Mouse (Mus musculus) left cerebral cortex, postnatal 10 days (tissue): ENCODE measurements around the gene Gm5134. TPM values are rescaled to one million over a fixed set of nuclear protein-coding genes. Genes with fewer than 3 reads are reported as not detected.

Source experiments
- DNase-seq, 2 experiments: peaks; one replicate each; pipeline ENCODE4 v3.0.0; 2021 to 2022; ENCODE audit warnings: low spot score in 2 of 2, mixed read lengths in 1 of 2; ENCODE audit errors: extremely low spot score in 1 of 2
- intact Hi-C: fragments of 180-260 bp; cut with DNase I; formaldehyde crosslinking; loops from one replicate; pipeline ENCODE4 v1.15.1; 2025
- total RNA-seq, 2 experiments: library from RNA; stranded (reverse); gene quantifications; 2 replicates each; pipeline ENCODE4 v1.2.3; 2021

Gm5134 gene
- total RNA-seq, 2 experiments from 2014 or later = 0.16 TPM; not detected in 1

DNA sequence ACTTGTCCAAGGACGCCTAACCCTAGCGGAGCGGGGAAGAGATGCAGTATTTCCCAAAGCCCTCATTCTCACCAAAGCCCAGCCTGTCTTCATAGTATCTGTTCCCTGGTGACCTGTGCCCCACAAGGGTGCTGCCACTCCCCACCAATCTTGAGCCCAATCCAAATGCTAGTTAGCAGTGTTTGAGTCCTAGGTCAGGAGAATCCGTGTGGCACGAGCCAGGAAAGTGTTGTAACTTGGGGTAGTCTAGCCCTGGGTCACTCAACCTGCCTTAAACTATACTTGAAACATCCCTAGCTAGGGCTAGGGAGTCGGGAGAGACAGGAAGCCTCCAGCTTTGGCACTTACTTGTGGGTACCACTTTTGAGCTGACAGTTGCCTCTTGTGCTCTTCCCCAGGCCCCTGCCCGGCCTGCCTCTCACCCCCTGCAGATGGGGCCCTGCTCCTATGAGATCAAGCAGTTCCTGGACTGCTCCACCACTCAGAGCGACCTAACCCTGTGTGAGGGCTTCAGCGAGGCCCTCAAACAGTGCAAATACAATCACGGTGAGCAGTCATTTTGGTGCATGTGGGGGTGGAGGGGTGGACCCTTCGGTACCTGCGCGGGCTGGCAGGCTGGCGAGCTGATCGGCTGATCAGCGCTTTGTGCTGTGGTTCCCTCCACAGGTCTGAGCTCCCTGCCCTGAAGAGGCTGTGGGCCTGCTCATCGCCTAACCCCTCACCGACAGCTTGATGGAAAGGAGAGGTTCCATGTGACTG lies 17.2 kb upstream of the Gm5134 start:
- intact Hi-C loops = no loop called here

DNA sequence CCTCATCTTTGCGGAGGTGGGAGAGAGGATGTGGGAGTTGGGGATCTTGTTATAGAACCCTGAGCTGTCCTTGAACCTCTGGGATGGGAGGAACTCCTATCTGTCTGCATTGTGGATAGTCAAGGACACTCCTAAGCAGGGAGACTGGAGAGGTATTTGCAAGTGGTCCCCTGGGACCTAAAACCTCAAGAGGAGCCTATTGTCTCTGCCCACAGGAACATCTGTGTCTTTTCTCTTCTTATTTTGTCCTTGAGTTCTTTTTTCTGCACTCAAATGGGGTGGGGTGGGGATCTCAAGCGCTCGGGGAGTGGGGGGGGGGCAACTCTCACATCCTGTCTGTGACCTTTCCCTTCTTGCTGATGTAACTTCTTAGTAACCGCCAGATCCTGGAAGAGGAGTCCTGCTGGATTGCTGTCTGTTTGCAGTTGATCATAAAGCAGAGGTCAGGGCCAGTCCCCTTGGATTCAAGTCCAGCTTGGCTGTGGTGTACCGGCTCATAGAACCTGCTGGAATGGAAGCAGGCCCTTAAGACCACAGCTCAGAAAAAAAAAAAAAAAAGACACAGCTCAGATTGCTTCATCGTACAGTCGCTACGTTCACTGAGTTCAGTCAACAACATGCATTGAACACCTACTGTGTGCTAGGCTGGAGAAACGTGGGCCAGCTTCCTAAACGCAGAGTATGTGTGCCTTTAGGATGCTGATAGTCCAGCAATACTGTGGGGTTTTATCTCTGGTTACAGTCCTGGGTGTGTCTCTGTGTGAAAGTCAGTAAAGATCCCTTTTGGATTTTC lies 16.3 kb upstream of the Gm5134 start:
- intact Hi-C loops = no loop called here
- DNase-seq = no peak

More for the DNA sequence above, 17.2 kb upstream of the Gm5134 start:
- DNase-seq = no peak

DNA sequence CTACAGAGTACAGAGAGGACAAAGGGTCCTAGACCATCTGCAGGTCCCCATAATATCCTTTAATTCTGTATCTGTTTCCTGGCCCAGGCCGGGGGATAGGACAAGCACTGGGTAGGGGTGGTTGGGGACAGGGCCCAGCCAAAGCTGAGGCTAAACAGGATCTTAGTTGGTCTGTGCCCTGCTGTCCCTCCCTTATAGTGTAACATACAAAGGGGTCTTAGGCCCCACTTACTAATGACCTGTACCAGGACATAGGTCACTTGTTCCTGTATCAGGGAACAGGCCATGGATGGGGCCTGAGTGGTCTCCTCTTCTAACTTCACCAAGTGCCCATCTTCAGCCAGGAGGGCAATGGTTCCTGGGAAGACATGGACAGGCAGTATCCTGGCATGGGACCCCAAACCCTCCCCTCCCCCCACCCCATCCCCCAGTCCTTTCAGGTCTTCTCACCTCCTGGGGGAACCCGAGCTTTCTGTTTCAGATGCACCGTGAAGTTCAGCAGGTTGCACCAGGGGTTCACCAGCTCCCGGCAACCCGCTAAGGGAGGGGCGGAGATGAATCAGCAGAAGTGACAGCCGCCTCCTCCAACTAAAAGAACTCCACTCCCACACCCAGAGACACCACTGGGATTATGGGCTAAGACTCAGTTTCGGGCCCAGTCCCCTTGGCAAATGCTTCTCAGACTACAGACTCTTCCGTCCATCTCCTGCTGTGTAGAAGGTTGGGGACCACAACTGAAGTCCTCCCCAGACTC lies 14.7 kb upstream of the Gm5134 start:
- intact Hi-C loops = no loop called here
- no peak for DNase-seq

DNA sequence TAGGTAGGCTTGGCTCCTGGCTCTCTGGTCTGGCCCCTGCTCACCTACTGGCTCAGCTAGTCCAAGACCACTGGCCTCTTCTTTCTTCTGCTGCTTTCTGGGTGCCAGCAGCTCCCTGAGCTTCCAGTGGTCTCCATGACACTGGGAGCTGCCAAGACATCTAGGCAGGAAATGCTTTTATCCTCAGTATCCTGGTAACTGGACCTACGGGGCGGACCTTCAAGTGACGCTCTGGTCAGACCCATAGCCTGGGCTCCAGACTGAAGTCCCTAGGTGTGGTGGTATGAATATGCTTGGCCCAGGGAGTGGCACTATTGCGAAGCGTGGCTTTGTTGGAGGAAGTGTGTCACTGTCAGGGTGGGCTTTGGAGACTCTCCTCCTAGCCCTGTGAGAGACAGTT lies 13.8 kb upstream of the Gm5134 start, which contains the start of gene Gm867:
TSS of gene Gm867 (minus strand) at position 153 of the 400 bp plus-strand sequence.
- no peak for DNase-seq
- intact Hi-C loops = no loop called here

DNA sequence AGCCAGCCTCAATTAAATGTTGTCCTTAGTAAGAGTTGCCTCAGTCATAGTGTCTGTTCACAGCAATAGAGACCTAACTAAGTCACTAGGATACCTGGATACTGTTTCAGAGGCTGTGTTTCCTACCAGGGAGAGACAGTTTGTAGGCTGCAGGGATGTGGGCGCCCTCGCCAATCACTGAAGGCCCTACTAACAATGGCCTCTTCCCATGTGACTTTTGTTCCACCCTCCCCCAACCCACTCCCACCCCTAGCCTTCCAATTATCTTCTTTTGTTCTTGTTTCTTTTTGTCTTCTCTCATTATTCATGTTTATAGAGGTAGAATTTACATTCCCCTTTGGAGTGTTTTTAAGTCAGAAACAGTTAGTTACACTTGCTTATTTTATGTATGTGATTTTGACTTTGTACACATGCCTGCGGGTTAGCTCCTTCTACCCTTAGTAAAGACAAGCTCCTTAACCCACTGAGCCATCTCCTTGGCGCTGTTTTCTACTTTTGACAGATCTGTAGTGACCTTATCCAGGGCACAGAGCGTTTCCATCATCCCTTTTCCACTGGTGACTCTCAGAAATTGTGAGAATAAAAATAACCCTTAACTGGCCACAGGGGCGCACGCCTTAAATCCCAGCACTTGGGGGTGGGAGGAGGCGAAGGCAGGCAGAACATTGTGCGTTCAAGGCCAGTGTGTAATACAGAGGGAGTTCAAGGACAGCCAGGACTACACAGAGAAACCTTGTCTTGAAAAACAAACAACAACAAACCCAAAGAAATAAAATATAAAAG lies 13.1 kb upstream of the Gm5134 start:
- DNase-seq = no peak
- intact Hi-C loops = no loop called here

DNA sequence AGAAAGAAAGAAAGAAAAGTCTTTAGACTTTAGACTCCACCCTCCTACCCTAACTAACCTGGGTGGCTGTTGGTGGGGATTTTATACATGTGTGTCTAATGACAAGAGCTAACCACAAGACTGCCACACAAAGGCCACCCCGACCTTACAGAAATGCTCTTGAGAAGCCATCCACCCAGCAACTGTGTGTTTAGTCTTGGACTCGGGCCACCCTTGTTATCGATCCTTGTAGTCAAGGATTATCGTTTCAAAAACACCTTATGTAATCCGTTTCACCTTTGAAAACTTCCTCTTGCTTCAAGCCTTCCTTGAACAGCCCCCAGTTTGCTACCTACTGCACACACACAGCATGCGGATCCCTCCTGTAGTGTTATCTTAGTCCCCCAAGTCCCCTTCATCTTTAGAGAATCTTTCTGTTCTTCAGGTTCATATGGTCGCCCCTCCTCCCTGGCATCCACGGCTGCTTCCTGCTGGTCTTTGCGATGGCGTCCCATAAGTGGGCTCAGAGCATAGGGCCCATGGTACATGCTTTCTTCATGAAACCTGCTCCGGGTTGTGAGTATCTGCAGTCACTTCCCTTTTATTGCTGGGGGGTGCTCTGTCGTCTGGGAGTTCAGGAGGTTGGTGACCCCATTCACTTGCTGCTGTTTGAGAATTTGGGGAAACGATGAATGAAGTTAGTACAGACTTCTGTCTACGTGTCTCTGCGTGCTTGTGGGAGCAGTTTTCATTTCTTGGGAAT lies 11.4 kb upstream of the Gm5134 start, which contains the start of gene Vpreb3:
TSS of gene Vpreb3 (plus strand) at position 322 of the 742 bp plus-strand sequence.
- intact Hi-C loops = no loop called here
- no peak for DNase-seq

DNA sequence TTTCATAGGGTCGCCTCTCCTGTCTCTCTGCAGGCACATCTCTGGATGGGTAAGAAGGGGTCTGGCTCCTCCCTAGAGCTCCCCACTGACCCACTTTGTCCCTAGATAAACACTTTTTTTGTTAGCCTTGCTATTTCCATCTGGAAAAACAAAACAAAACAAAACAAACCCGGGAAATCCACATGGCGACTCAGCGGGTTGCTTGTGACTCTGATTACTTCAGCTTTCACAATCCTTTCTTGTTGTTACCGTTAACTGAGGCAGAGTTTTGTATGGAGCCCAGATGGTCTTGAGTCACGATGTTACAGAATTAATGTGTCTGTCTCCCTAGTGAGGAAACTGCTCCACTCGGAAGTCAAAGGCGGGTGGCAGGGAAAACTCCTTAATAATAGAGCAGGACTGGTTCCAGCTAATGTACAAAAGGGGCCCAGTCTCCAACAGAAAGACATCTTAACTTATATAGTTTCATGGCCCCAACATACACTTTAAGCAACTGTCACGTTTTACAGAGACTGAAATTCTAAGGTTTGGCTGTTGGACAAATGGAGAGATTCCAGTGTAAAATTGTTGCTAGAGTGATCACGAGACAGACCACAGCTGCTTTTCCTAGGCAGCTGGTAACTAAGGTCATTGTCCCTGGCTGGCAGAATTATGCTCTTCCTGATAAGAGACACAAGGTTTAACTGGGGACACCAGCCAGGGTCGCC lies 10.1 kb upstream of the Gm5134 start:
- DNase-seq = peak in 1 of 2 experiments; percentile 69
- intact Hi-C loops = no loop called here

DNA sequence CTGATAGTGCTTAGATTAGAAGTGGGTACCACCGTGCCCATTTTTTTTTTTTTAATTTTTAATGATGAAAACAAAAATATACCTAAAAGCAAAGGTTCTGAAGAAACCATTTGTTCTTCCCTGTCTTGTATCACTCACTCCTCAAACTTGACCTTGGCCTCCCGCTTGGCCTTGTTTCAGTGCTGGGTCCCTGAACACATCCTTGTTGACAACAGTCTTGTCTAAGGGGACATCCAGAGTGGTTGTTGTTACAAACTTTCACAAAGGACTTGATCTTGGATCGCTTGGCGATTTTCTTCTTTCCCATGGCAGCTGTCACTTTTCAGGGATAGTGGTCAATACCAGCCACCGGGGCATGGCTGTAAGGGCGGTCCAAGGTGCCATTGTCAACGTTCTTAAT lies 9.1 kb upstream of the Gm5134 start:
- peak in 1 of 2 experiments; percentile 10 for DNase-seq
- intact Hi-C loops = no loop called here

DNA sequence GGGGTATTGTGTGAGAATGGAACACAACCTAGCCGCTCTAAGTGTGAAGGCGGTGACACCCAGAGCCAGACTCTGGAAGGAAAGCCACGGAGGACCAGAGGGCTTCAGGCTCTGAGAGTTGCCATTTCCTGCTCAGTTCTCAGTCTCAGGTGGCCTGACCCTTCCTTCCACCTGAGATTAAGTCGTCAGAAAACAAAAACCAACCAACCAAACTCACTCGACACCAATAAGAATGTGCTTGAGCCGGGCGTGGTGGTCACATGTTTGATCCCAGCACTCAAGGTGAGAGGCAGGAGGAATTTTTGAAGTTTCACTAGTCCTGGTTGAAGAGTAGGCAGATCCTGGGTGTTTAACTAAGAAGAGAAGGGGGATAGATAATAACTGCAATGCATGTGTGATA lies 8.4 kb upstream of the Gm5134 start:
- peak in 1 of 2 experiments; percentile 7 for DNase-seq
- intact Hi-C loops = no loop called here

DNA sequence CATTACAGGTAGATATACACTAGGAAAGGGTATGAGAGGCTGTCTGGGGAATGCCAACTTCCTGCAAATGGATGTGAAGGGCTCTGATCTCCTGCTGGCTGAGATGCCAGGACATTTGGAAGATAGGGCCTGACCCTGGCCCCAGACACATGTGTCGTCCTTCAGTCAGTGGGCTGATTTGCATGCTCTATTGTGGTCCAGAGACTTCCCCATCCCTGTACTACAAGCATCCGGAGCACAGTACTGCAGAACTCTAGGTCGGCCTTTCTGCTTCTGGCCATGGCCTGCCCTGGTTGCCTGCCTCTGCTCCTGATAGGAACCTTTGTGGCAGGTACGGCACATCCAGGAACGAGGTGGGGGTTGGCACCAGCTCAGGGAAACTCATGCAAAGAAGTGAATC lies 6.2 kb upstream of the Gm5134 start:
- intact Hi-C loops = no loop called here
- DNase-seq = no peak

DNA sequence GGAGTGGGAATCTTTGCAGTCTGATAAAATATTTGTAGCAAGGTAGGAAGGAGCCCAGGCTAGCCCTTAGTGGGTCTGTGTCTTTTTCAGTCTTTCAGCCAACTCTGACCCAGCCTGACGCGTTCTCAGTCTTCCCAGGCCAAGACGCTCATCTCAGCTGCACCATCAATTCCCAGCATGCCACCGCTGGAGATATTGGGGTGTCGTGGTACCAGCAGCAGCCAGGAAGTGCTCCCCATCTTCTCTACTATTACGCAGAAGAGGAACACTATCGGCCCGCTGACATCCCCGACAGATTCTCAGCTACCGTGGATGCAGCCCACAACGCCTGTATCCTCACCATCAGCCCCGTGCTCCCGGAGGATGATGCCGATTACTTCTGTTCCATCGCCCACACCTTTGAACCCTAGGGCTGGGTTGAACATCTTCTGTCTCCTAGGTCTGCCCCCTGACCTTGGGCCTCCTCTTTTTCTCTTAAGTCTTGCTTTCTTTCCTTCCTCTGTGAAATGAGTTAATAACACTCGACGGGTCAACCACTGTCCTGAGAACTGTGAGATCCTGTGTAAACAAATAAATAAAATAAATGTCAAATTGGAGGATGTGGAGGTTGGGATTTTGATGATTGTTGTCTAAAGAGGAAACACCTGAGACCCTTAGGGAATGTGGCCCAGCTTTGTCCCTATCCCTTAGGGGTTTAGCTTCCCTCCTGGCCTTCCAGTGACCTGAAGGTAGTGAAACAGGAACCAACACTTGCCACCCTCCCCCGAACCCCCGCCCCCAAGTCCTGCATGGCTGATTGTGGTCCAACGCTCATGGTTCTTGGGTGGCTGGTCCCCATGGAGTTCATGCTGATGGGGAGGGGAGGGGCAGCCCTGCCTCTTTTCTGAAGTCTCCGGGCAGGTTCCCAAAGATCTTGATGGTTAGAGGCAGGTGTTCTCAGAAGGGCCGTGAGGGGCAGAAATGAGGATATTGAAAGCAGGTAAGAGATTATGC lies 5.0 kb upstream of the Gm5134 start:
- intact Hi-C loops = loop anchor here (5.0 to 10.0 kb wide), 3 partner anchors 52 to 362 kb away; partner anchors contain the start of gene Ggt5
- DNase-seq = no peak

DNA sequence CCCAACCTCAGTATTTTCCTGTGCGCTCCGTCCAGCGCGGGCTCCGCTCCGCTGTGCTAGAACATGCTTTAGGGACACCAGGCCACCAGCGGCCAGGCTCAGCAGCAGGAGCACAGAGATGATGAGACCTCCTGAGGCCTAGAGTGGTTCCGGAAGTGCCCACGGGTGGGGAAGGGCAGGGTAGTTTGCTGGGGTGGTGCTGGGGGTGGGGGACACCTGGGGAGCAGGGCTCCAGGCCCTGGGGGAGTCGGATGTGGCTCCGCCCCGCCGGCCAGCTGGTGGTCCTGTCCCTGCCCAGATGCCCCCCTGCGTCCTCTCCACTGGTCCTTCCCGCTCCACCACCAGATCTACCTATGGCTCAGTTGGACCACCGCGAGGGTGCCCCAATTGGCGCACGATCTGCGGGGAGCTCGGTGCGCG lies 3.5 kb upstream of the Gm5134 start:
- intact Hi-C loops = loop anchor here (5.0 to 10.0 kb wide), 3 partner anchors 54 to 364 kb away; partner anchors contain the start of gene Ggt5
- DNase-seq = no peak

DNA sequence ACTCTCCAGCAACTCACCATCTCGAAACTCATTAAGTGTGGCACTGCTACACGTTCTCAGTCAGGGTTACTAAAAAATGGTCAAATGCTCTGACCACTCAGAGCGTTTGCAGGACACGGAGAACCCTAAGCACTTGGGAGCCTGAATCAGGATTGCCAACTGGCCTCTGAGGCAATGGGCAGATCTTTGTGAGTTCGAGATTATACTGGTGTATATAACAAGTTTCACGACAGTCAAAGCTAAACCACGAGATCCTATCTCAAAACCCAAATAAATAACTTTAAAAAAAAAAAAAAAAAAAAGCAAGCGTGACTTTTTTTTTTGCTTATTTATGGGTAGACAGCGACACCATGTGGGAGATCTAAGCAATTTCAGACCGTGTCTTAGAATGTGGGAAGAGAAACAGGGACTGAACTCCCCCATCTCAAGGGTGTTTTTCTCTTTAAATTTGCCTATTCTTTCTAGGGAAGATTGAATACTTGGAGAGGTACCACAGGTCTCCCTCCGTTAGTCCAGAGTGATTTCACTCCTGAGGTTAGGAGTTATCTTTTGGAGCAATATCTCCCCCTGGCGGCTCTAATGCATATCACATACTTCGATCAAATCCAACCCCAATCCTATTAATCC lies 2.8 kb upstream of the Gm5134 start:
- intact Hi-C loops = loop anchor here (5.0 to 10.0 kb wide), 3 partner anchors 54 to 364 kb away; partner anchors contain the start of gene Ggt5
- no peak for DNase-seq

DNA sequence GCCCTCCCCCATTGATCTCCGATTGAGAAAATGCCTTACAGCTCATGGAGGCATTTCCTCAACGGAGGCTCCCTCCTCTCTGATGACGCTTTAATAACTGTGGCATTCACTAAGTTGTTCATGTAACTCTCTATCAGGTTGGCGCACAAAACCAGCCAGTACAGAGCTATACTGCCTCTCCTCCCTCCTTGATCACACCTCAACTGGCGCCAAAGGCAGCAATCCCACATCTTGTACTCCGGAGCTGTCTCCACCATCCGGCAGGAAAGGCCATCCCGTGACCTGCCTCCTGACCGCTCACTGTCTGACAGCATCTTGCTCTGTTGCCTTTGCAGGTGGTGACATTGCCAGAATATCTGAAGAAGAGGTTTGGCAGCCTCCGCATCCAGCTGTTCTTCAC lies 19.5 kb downstream of the Gm5134 start:
- no peak for DNase-seq
- intact Hi-C loops = loop anchor here (10.0 kb wide), 1 partner anchor 231 kb away; no protein-coding TSS in a partner anchor

DNA sequence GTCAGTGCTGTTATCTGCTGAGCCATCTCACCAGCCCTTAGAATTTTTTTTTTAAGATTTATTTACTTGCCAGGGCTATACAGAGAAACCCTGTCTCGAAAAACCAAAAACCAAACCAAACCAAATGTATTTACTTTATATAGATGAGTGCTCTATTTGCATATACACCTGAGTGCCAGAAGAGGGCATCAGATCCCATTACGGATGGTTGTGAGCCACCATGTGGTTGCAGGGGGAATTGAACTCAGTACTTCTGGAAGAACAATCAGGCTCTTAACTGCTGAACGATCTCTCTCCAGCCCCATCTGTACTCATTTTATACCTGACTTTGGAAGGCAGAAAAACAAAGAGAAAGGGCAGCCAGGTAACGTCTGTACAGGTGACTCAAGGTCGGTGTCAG lies 20.9 kb downstream of the Gm5134 start:
- intact Hi-C loops = loop anchor here (10.0 kb wide), 1 partner anchor 230 kb away; no protein-coding TSS in a partner anchor
- no peak for DNase-seq
